Mouse (Mus musculus) liver, embryonic 11.5 days (tissue): ENCODE measurements around the gene Serinc5. TPM values are rescaled to one million over a fixed set of nuclear protein-coding genes. Genes with fewer than 3 reads are reported as not detected.
"Not testable (repeated sequence)": the region's sequence is repeated elsewhere in the genome, so short reads cannot be mapped to it uniquely, and the experiment has no call there.

ENCODE experiments used
- ATAC-seq: fragments of 200-750 bp; cut with Nextera tagmentation; replicated peaks from 2 replicates; pipeline ENCODE4 v1.8.0; 2017; ENCODE audit warnings: moderate number of reproducible peaks, mild to moderate bottlenecking, moderate TSS enrichment, moderate library complexity; ENCODE audit not compliant: low FRiP score
- DNase-seq: peaks from one replicate; pipeline ENCODE4 v3.0.0-alpha.2; 2017; ENCODE audit warnings: low spot score
- H3K27ac ChIP-seq: fragments of 300-500 bp; sonication (generic); 2 replicates; pipeline ENCODE4 v1.5.1; 2014; ENCODE audit warnings: mild to moderate bottlenecking, low read depth, low read length, control low read depth
- H3K27me3 ChIP-seq: fragments of 300-500 bp; sonication (generic); replicated peaks from 2 replicates; pipeline ENCODE4 v1.6.1; 2014; ENCODE audit warnings: low read length, mixed read lengths; ENCODE audit not compliant: control insufficient read depth, insufficient read depth
- H3K36me3 ChIP-seq: fragments of 300-500 bp; sonication (generic); 2 replicates; pipeline ENCODE4 v1.6.1; 2014; ENCODE audit warnings: mild to moderate bottlenecking, low read length, moderate library complexity, mixed read lengths; ENCODE audit not compliant: control insufficient read depth, insufficient read depth
- H3K4me1 ChIP-seq: fragments of 300-500 bp; sonication (generic); replicated peaks from 2 replicates; pipeline ENCODE4 v1.6.1; 2014; ENCODE audit warnings: low read length, mixed read lengths; ENCODE audit not compliant: control insufficient read depth, insufficient read depth
- H3K4me2 ChIP-seq: fragments of 300-500 bp; sonication (generic); 2 replicates; pipeline ENCODE4 v1.6.1; 2014; ENCODE audit warnings: mild to moderate bottlenecking, control low read depth, moderate library complexity
- H3K4me3 ChIP-seq: fragments of 300-500 bp; sonication (generic); 2 replicates; pipeline ENCODE4 v1.5.1; 2014; ENCODE audit warnings: low read depth, low read length, control low read depth
- H3K9ac ChIP-seq: fragments of 300-500 bp; sonication (generic); 2 replicates; pipeline ENCODE4 v1.6.1; 2014; ENCODE audit warnings: low read depth, low read length, control low read depth
- H3K9me3 ChIP-seq: fragments of 300-500 bp; sonication (generic); 2 replicates; pipeline ENCODE4 v1.6.1; 2016; ENCODE audit warnings: low read length, inconsistent platforms, mixed read lengths; ENCODE audit not compliant: control insufficient read depth
- WGBS: fragments of 180-500 bp; shearing (Covaris S2); extraction: QIAGEN DNeasy Blood & Tissue Kit; methylation state at CpG from one replicate; pipeline ENCODE4 v1.1.7; 2014; 5-methylcytosine and 5-hydroxymethylcytosine counted together
- polyA plus RNA-seq: library from polyadenylated mRNA; unstranded; fragments of >200 nt; fragmentation: Nextera tagmentation; extraction: Ambion mirVana; gene quantifications from 2 replicates; pipeline ENCODE4 v1.2.1, GENCODE M21; 2014

Gene Serinc5
- polyA plus RNA-seq, 1 experiment from 2014 or later, result 27.5 TPM

GRCm38 (mm10) chr13:92591225-92591624, 19.7 kb upstream of the Serinc5 start:
- 64% methylated on average over 3 of the region's 3 CpGs for WGBS
- H3K9me3 ChIP-seq, result no peaks in the 10 kb centered on the region
- no peaks in the 10 kb centered on the region for H3K36me3 ChIP-seq
- ATAC-seq (no peak), DNase-seq (no peak)
- no peak overlapping the region for H3K4me3 ChIP-seq
- peak overlapping the region; percentile 89 for H3K27ac ChIP-seq
- H3K9ac ChIP-seq, result no peak overlapping the region
- H3K4me2 ChIP-seq, result no peak overlapping the region
- peaks cover 55% of the 10 kb centered on the region for H3K4me1 ChIP-seq
- H3K27me3 ChIP-seq, result no peaks in the 10 kb centered on the region

- H3K27me3 ChIP-seq, result no peaks in the 10 kb centered on the region
- no peaks in the 10 kb centered on the region for H3K36me3 ChIP-seq
- DNase-seq (no peak), ATAC-seq (no peak)
- peak overlapping the region; percentile 56 for H3K4me2 ChIP-seq
- H3K9me3 ChIP-seq, result no peaks in the 10 kb centered on the region
- WGBS, result 26% methylated on average over 5 of the region's 5 CpGs
- H3K4me1 ChIP-seq, result peaks cover 56% of the 10 kb centered on the region
- peak overlapping the region; percentile 91 for H3K27ac ChIP-seq
- H3K4me3 ChIP-seq, result no peak overlapping the region
- H3K9ac ChIP-seq, result no peak overlapping the region
Observed at GRCm38 (mm10) chr13:92592268-92592785, 18.6 kb upstream of the Serinc5 start.

- Histone ChIP-seq H3K9ac (no peak overlapping the region), H3K27ac (peak overlapping the region; percentile 91), H3K9me3 (no peaks in the 10 kb centered on the region), H3K36me3 (no peaks in the 10 kb centered on the region), H3K4me1 (peaks cover 56% of the 10 kb centered on the region), H3K4me3 (0 out of 2 replicates have a peak overlapping the region, but pooled peaks have one; percentile 18), H3K27me3 (no peaks in the 10 kb centered on the region), H3K4me2 (peak overlapping the region; percentile 56)
- ATAC-seq (peak; percentile 96), DNase-seq (peak; percentile 73)
- 13% methylated on average over 12 of the region's 12 CpGs for WGBS
Observed at GRCm38 (mm10) chr13:92592786-92593635, 17.9 kb upstream of the Serinc5 start.

- H3K27me3 ChIP-seq, result no peaks in the 10 kb centered on the region
- H3K27ac ChIP-seq, result peak overlapping the region; percentile 91
- H3K9ac ChIP-seq, result peak overlapping the region; percentile 17; the same call in 1 of the 2 replicates
- H3K36me3 ChIP-seq, result no peaks in the 10 kb centered on the region
- ATAC-seq, result no peak
- H3K9me3 ChIP-seq, result no peaks in the 10 kb centered on the region
- 22% methylated on average over 3 of the region's 3 CpGs for WGBS
- no peak overlapping the region for H3K4me3 ChIP-seq
- DNase-seq, result no peak
- peak overlapping the region; percentile 56 for H3K4me2 ChIP-seq
- H3K4me1 ChIP-seq, result peaks cover 50% of the 10 kb centered on the region
Observed at GRCm38 (mm10) chr13:92593731-92594396, 17.0 kb upstream of the Serinc5 start.

- H3K9ac ChIP-seq, result peak overlapping the region; percentile 14; the same call in 1 of the 2 replicates
- WGBS, result 64% methylated on average over 6 of the region's 6 CpGs
Observed at GRCm38 (mm10) chr13:92594481-92594880, 16.4 kb upstream of the Serinc5 start.

GRCm38 (mm10) chr13:92594907-92595306, 16.0 kb upstream of the Serinc5 start:
- 73% methylated on average over 3 of the region's 3 CpGs for WGBS
- DNase-seq (no peak), ATAC-seq (no peak)
- Histone ChIP-seq H3K27ac (peak overlapping the region; percentile 91), H3K4me2 (peak overlapping the region; percentile 43), H3K4me1 (peaks cover 44% of the 10 kb centered on the region), H3K9ac (0 out of 2 replicates have a peak overlapping the region, but pooled peaks have one; percentile 14), H3K27me3 (no peaks in the 10 kb centered on the region), H3K36me3 (no peaks in the 10 kb centered on the region), H3K9me3 (no peaks in the 10 kb centered on the region), H3K4me3 (no peak overlapping the region)

More at GRCm38 (mm10) chr13:92594481-92594880, 16.4 kb upstream of the Serinc5 start:
- Histone ChIP-seq H3K27me3 (no peaks in the 10 kb centered on the region), H3K4me1 (peaks cover 44% of the 10 kb centered on the region), H3K9me3 (no peaks in the 10 kb centered on the region), H3K4me3 (no peak overlapping the region), H3K36me3 (no peaks in the 10 kb centered on the region), H3K4me2 (peak overlapping the region; percentile 43), H3K27ac (peak overlapping the region; percentile 91)
- ATAC-seq (no peak), DNase-seq (no peak)

- Histone ChIP-seq H3K9ac (peak overlapping the region; percentile 34; the same call in 1 of the 2 replicates), H3K36me3 (no peaks in the 10 kb centered on the region), H3K9me3 (no peaks in the 10 kb centered on the region), H3K27ac (peak overlapping the region; percentile 91), H3K4me1 (peaks cover 44% of the 10 kb centered on the region), H3K4me3 (no peak overlapping the region), H3K4me2 (peak overlapping the region; percentile 43), H3K27me3 (no peaks in the 10 kb centered on the region)
- peak; percentile 75 for ATAC-seq
- no peak for DNase-seq
- WGBS, result 55% methylated on average over 3 of the region's 3 CpGs
Observed at GRCm38 (mm10) chr13:92595424-92595823, 15.5 kb upstream of the Serinc5 start.

- peaks cover 10% of the 10 kb centered on the region for H3K4me1 ChIP-seq
- not testable (repeated sequence) for H3K9me3 ChIP-seq, H3K36me3 ChIP-seq, H3K4me2 ChIP-seq, H3K27ac ChIP-seq, DNase-seq, H3K9ac ChIP-seq, H3K4me3 ChIP-seq, H3K27me3 ChIP-seq, ATAC-seq
- WGBS, result 74% methylated on average over 4 of the region's 4 CpGs
Observed at GRCm38 (mm10) chr13:92605306-92605705, 5.6 kb upstream of the Serinc5 start.
